Mouse (Mus musculus) myocyte (in vitro differentiated cells): ENCODE measurements around the gene Mrc1.

Source experiments
- E2F4 ChIP-seq: IDR thresholded peaks from one replicate; pipeline ENCODE4 v1.6.1; 2011; ENCODE audit warnings: mild to moderate bottlenecking, control low read depth, moderate library complexity; ENCODE audit not compliant: insufficient read depth
- MAX ChIP-seq: IDR thresholded peaks from one replicate; pipeline ENCODE4 v1.6.1; 2011; ENCODE audit warnings: low read depth, mild to moderate bottlenecking, control low read depth
- MYOG ChIP-seq, 3 experiments: IDR thresholded peaks; one replicate each; pipeline ENCODE4 v1.6.1; 2011; ENCODE audit warnings: control low read depth in 2 of 3, low read depth in 2 of 3, mild to moderate bottlenecking in 2 of 3; ENCODE audit not compliant: insufficient read length in 2 of 3, control insufficient read depth in 1 of 3, insufficient read depth in 1 of 3
- POLR2A ChIP-seq: IDR thresholded peaks from one replicate; pipeline ENCODE4 v1.6.1; 2011; ENCODE audit warnings: low read depth, mild to moderate bottlenecking, control low read depth, moderate library complexity; ENCODE audit not compliant: insufficient read length
- SRF ChIP-seq: IDR thresholded peaks from one replicate; pipeline ENCODE4 v1.6.1; 2011; ENCODE audit warnings: low read depth; ENCODE audit not compliant: control insufficient read depth, insufficient read length
- USF1 ChIP-seq: IDR thresholded peaks from one replicate; pipeline ENCODE4 v1.6.1; 2011; ENCODE audit warnings: low read depth, mild to moderate bottlenecking, control low read depth, moderate library complexity

GRCm38 (mm10) chr2:14295334-14295733 is 66.1 kb downstream of the Mrc1 start:
- TF ChIP-seq POLR2A = no peak
- no peak for TF ChIP-seq MAX
- TF ChIP-seq E2F4 = no peak
- no peak for TF ChIP-seq USF1
- TF ChIP-seq MYOG (IDR thresholded peaks at IDR 0.05; ENCODE audit: control insufficient read depth in 1 of 3, insufficient read depth in 1 of 3, insufficient read length in 2 of 3, low read depth in 2 of 3) = no peak
- TF ChIP-seq SRF = no peak
